ENCODE assay signal across 22 mouse cellular contexts in genomic region chr9:122747060-122747459, GRCm38 (mm10). TPM values are rescaled to one million over a fixed set of nuclear protein-coding genes. Genes with fewer than 3 reads are reported as not detected.
"Had no signal": no experiment of that assay in that cellular context is flagged by ENCODE, and none has a peak within 500 bp of the region (broad histone marks: within the 10 kb centered on the region; RNA-seq: fewer than 3 reads in every experiment).

Topaz1 (plus strand) TSS chr9:122747346.

- H3K4me3 ChIP-seq: left cerebral cortex, adult 2 months; limb, embryonic 10.5 days; liver, embryonic 15.5 days; midbrain, embryonic 13.5 days had no signal

- H3K27ac ChIP-seq: left cerebral cortex, adult 2 months; limb, embryonic 10.5 days; liver, embryonic 15.5 days; macrophage; midbrain, embryonic 13.5 days had no signal

- DNase-seq: kidney, adult 18-20 months; kidney, postnatal 14 days; lung, adult 2 months; lung, postnatal 14 days; right cerebral cortex, postnatal 25 days; thymus, adult 18-20 months; thymus, postnatal 14 days had no signal

- H3K4me2 ChIP-seq: liver, embryonic 11.5 days; liver, embryonic 15.5 days; midbrain, embryonic 13.5 days had no signal

- H3K27me3 ChIP-seq: liver, embryonic 15.5 days; midbrain, embryonic 13.5 days had no signal

- ATAC-seq: midbrain, embryonic 13.5 days had no signal

- H3K36me3 ChIP-seq: limb, embryonic 10.5 days; liver, embryonic 15.5 days; midbrain, embryonic 13.5 days had no signal

- H3K4me1 ChIP-seq: liver, embryonic 15.5 days; midbrain, embryonic 13.5 days had no signal

- H3K9me3 ChIP-seq: limb, embryonic 10.5 days; liver, embryonic 15.5 days; midbrain, embryonic 13.5 days had no signal

- H3K9ac ChIP-seq: liver, embryonic 15.5 days; midbrain, embryonic 13.5 days had no signal

RNA-seq across cellular contexts. Expression of gene Topaz1, which starts in this region (rescaled TPM):
- total RNA-seq: layer of hippocampus, adult 8-10 months; layer of hippocampus, postnatal 25 days; left cerebral cortex, adult 2 months; left cerebral cortex, postnatal 14 days; midbrain, postnatal 0 days had no signal
- polyA plus RNA-seq: kidney, embryonic 14.5 days; large intestine, adult 2 months; limb, embryonic 14.5 days; liver, embryonic 11.5 days; lung, adult 2 months; macrophage; midbrain, embryonic 13.5 days; midbrain, postnatal 0 days; neural tube, embryonic 14.5 days; small intestine, adult 2 months had no signal
